Mouse (Mus musculus): Measurements from ENCODE around the gene Hps1.

GRCm38 (mm10) chr19:42722500-42722899 is 57.3 kb downstream of the Hps1 start:
- no peak for TF ChIP-seq CTCF (IDR thresholded peaks at IDR 0.05; ENCODE audit: control insufficient read depth, insufficient read depth, insufficient read length)
- no peak for TF ChIP-seq MYOD1 (IDR thresholded peaks at IDR 0.05; ENCODE audit: control insufficient read depth, insufficient read length, low read depth)
- TF ChIP-seq CEBPB (IDR thresholded peaks at IDR 0.05; ENCODE audit: low read depth): no peak
- TF ChIP-seq USF1 (IDR thresholded peaks at IDR 0.05; ENCODE audit: low read depth): no peak
- no peak for TF ChIP-seq FOSL1 (IDR thresholded peaks at IDR 0.05; ENCODE audit: insufficient read depth, low read length, poor library complexity, severe bottlenecking)
- no peak for TF ChIP-seq MAX (IDR thresholded peaks at IDR 0.05)
- TF ChIP-seq MYOG (IDR thresholded peaks at IDR 0.05; ENCODE audit: control insufficient read depth, extremely low read depth, insufficient read length): no peak

All from C2C12 (cell line).